Mouse (Mus musculus) E14TG2a.4 (cell line): ENCODE measurements around the gene Igfbp6.

Experiments
- CTCF ChIP-seq: conservative IDR thresholded peaks from 2 replicates; pipeline ENCODE4 v1.5.1; 2014; ENCODE audit warnings: low read length
- POU5F1 ChIP-seq: IDR thresholded peaks from 2 replicates; pipeline ENCODE4 v1.6.1; 2014; ENCODE audit warnings: low read length, borderline replicate concordance

- TF ChIP-seq CTCF (no peak), POU5F1 (no peak)
Observed at GRCm38 (mm10) chr15:102102548-102103121, 41.5 kb upstream of the Igfbp6 start.
